Mouse (Mus musculus) intestine, postnatal 0 days (tissue): Measurements from ENCODE around the gene Gng3. TPM values are rescaled to one million over a fixed set of nuclear protein-coding genes. Genes with fewer than 3 reads are reported as not detected.
A peak's percentile ranks its signal among the peaks of the same experiment; 100 is the strongest.

Source experiments
- ATAC-seq: fragments of 200-750 bp; cut with Nextera tagmentation; 2 replicates; pipeline ENCODE4 v1.8.0; 2017; ENCODE audit warnings: mild to moderate bottlenecking, moderate TSS enrichment, moderate library complexity
- H3K27ac ChIP-seq: fragments of 300-500 bp; sonication (generic); 2 replicates; pipeline ENCODE4 v1.5.1; 2014; ENCODE audit warnings: mild to moderate bottlenecking, low read depth, low read length, moderate library complexity
- H3K27me3 ChIP-seq: fragments of 300-500 bp; sonication (generic); replicated peaks from 2 replicates; pipeline ENCODE4 v1.6.1; 2014; ENCODE audit warnings: low read length, mixed read lengths; ENCODE audit not compliant: control insufficient read depth, insufficient read depth
- H3K36me3 ChIP-seq: fragments of 300-500 bp; sonication (generic); 2 replicates; pipeline ENCODE4 v1.6.1; 2014; ENCODE audit warnings: mild to moderate bottlenecking, moderate library complexity; ENCODE audit not compliant: control insufficient read depth, insufficient read depth
- H3K4me1 ChIP-seq: fragments of 300-500 bp; sonication (generic); replicated peaks from 2 replicates; pipeline ENCODE4 v1.6.1; 2014; ENCODE audit warnings: antibody characterized with exemption, low read length, mixed read lengths; ENCODE audit not compliant: control insufficient read depth, insufficient read depth
- H3K4me2 ChIP-seq: fragments of 300-500 bp; sonication (generic); replicated peaks from 2 replicates; pipeline ENCODE4 v1.6.1; 2014; ENCODE audit warnings: low read depth, mild to moderate bottlenecking, moderate library complexity
- H3K4me3 ChIP-seq: fragments of 300-500 bp; sonication (generic); 2 replicates; pipeline ENCODE4 v1.5.1; 2014; ENCODE audit warnings: low read depth, low read length
- H3K9ac ChIP-seq: fragments of 300-500 bp; sonication (generic); 2 replicates; pipeline ENCODE4 v1.6.1; 2014; ENCODE audit warnings: mild to moderate bottlenecking, low read depth, low read length
- H3K9me3 ChIP-seq: fragments of 300-500 bp; sonication (generic); 2 replicates; pipeline ENCODE4 v1.6.1; 2016; ENCODE audit warnings: mixed run types; ENCODE audit not compliant: control insufficient read depth
- CTCF ChIP-seq: sonication (generic); IDR thresholded peaks from 2 replicates; pipeline ENCODE4 v1.5.1; 2016; ENCODE audit warnings: low read depth, mild to moderate bottlenecking, control low read depth, antibody characterized with exemption, moderate library complexity
- WGBS: fragments of 180-500 bp; shearing (Covaris S2); extraction: QIAGEN DNeasy Blood & Tissue Kit; methylation state at CpG from one replicate; pipeline ENCODE4 v1.1.7; 2014; 5-methylcytosine and 5-hydroxymethylcytosine counted together
- microRNA-seq: library from miRNA; unstranded; fragments of <30 nt; microRNA quantifications from one replicate; pipeline ENCODE4, GENCODE M21; 2016
- polyA plus RNA-seq: library from polyadenylated mRNA; unstranded; fragments of >200 nt; fragmentation: Nextera tagmentation; extraction: Ambion mirVana; gene quantifications from 2 replicates; pipeline ENCODE4 v1.2.1, GENCODE M21; 2015

The Gng3 gene
- polyA plus RNA-seq, 1 experiment from 2014 or later = 9.4 TPM

DNA sequence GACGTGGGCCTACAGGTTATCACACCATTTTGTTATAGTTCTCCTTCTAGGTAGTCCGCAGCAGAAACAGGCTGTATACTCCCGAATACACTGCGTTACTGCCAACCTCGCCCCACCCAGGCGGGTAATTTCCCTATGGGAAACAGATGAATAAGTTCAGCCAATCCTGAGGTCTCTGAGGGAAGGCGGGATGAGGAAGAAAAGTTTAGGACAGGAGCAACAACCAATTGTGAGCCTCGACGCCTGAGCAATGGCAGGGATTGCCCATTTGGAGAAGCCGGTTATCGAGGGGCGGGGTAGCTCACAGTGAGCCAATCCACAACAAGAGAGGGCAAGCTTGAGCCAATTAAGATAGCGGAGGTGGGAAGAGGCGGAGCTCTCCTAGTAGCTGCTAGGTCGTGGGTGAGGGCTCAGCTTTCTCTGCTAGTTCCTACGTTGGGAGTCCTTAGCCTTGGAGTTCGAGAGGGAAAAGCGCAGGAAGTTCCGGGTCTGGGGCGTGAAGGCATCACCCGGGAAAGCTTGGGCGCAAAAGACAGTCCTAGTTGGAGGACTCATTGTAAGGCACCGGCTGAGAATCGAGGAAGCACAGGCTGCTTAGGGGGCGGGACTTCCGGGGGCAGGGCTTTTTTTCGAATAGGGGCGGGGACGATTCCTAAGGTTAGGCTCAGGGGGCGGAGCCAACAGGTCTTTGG is 36.7 kb downstream of the Gng3 start, which contains the start of gene Zbtb3:
Zbtb3 (plus strand) TSS at position 426 of the 692 bp plus-strand sequence.
- H3K27me3 ChIP-seq = no peaks in the 10 kb centered on the region
- peak within 1 kb of the TSS; percentile 77 for H3K4me2 ChIP-seq
- H3K9ac ChIP-seq = no peak within 1 kb of the TSS
- H3K27ac ChIP-seq = peak within 1 kb of the TSS; percentile 63; the same call in 1 of the 2 replicates
- H3K9me3 ChIP-seq = no peaks in the 10 kb centered on the region
- H3K36me3 ChIP-seq = peaks cover 7% of the 10 kb centered on the region; the same call in 1 of the 2 replicates
- peak; percentile 98 for ATAC-seq
- H3K4me3 ChIP-seq = peak within 1 kb of the TSS; percentile 49
- under 1% methylated on average over 30 of the region's 30 CpGs for WGBS
- H3K4me1 ChIP-seq = 0 out of 2 replicates have a peak, but pooled peaks cover under 1% of the 10 kb centered on the region
- TF ChIP-seq CTCF = no peak

- Histone ChIP-seq H3K27ac (no peak overlapping the region), H3K4me2 (peak overlapping the region; percentile 81), H3K4me1 (0 out of 2 replicates have a peak, but pooled peaks cover 4% of the 10 kb centered on the region), H3K4me3 (peak overlapping the region; percentile 69), H3K9me3 (no peaks in the 10 kb centered on the region), H3K27me3 (no peaks in the 10 kb centered on the region), H3K36me3 (peaks cover 17% of the 10 kb centered on the region), H3K9ac (no peak overlapping the region)
- peak; percentile 21; the same call in 1 of the 2 replicates for TF ChIP-seq CTCF
- no peak for ATAC-seq
These were observed 40.1 kb downstream of the Gng3 start for GRCm38 (mm10) chr19:8798947-8799315.

GRCm38 (mm10) chr19:8798264-8798946 is 40.6 kb downstream of the Gng3 start, which contains the start of gene Polr2g:
Gene Polr2g (minus strand): TSS chr19:8798577.
- peak within 1 kb of the TSS; percentile 69 for H3K4me3 ChIP-seq
- peak within 1 kb of the TSS; percentile 81 for H3K4me2 ChIP-seq
- H3K27ac ChIP-seq = peak within 1 kb of the TSS; percentile 71
- ATAC-seq = peak; percentile 74
- no peaks in the 10 kb centered on the region for H3K9me3 ChIP-seq
- 1% methylated on average over 25 of the region's 25 CpGs for WGBS
- H3K27me3 ChIP-seq = no peaks in the 10 kb centered on the region
- TF ChIP-seq CTCF = no peak
- peak within 1 kb of the TSS; percentile 68 for H3K9ac ChIP-seq
- H3K4me1 ChIP-seq = 0 out of 2 replicates have a peak, but pooled peaks cover 4% of the 10 kb centered on the region
- H3K36me3 ChIP-seq = peaks cover 23% of the 10 kb centered on the region

GRCm38 (mm10) chr19:8790171-8790570 is 48.8 kb downstream of the Gng3 start:
- Histone ChIP-seq H3K4me1 (no peaks in the 10 kb centered on the region), H3K27me3 (no peaks in the 10 kb centered on the region), H3K27ac (no peak overlapping the region), H3K4me3 (no peak overlapping the region), H3K9me3 (no peaks in the 10 kb centered on the region), H3K9ac (no peak overlapping the region), H3K36me3 (peaks cover 26% of the 10 kb centered on the region), H3K4me2 (no peak overlapping the region)
- no peak for TF ChIP-seq CTCF
- 86% methylated on average over 7 of the region's 7 CpGs for WGBS
- ATAC-seq = no peak

DNA sequence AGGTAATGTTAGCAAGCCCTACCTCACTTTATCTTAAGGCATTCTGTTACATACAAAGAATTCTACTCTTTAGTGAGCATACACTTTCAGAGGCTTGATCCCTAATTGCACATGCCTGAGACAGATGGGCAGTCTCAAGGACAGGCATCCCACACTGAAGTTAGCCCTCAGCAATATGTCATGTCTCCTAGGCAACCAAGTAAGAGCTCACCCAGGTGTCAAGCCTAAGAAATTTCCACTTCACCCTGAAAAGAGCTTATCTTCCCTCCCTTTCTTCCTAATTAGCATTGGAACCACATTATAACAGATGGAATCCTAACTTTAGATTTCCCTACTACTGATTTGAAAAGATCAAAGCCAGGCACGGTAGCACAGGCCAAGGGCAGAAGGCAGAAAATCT is 49.8 kb downstream of the Gng3 start:
- Histone ChIP-seq H3K9ac (no peak overlapping the region), H3K9me3 (no peaks in the 10 kb centered on the region), H3K4me3 (no peak overlapping the region), H3K4me2 (no peak overlapping the region), H3K4me1 (no peaks in the 10 kb centered on the region), H3K27ac (no peak overlapping the region), H3K27me3 (no peaks in the 10 kb centered on the region), H3K36me3 (peaks cover 16% of the 10 kb centered on the region)
- WGBS = 61% methylated on average over 1 of the region's 1 CpGs
- TF ChIP-seq CTCF = no peak
- no peak for ATAC-seq

- Histone ChIP-seq H3K4me3 (no peak overlapping the region), H3K9me3 (no peaks in the 10 kb centered on the region), H3K27me3 (no peaks in the 10 kb centered on the region), H3K4me1 (no peaks in the 10 kb centered on the region), H3K4me2 (no peak overlapping the region), H3K36me3 (peaks cover 12% of the 10 kb centered on the region), H3K9ac (no peak overlapping the region), H3K27ac (no peak overlapping the region)
- ATAC-seq = no peak
- 38% methylated on average over 3 of the region's 3 CpGs for WGBS
- TF ChIP-seq CTCF = no peak
These were observed 50.5 kb downstream of the Gng3 start for GRCm38 (mm10) chr19:8788521-8788920.

Small RNA genes within 50 kb of the gene (microRNA-seq; reads per million reads assigned to microRNA genes)
- gene Mir5136 = not detected

Other genes with a start within 250 kb of the Gng3 start
- gene Slc22a8, start 247.9 kb downstream of the Gng3 start, polyA plus RNA-seq = 0.05 and 0.13 TPM in 2 replicates
- gene Slc22a6, start 221.2 kb downstream of the Gng3 start, polyA plus RNA-seq = 0.03 and 0.10 TPM in 2 replicates
- 0.78 and 0.98 TPM in 2 replicates for gene Chrm1, start 175.4 kb downstream of the Gng3 start, polyA plus RNA-seq
- 237 and 283 TPM in 2 replicates for gene Slc3a2, start 115.8 kb downstream of the Gng3 start, polyA plus RNA-seq
- 32.8 and 33.4 TPM in 2 replicates for gene Wdr74, start 103.4 kb downstream of the Gng3 start, polyA plus RNA-seq
- gene 1700092M07Rik, start 98.5 kb downstream of the Gng3 start, polyA plus RNA-seq = 0.50 and 0.56 TPM in 2 replicates
- 83.4 and 89.2 TPM in 2 replicates for gene Stx5a, start 97.8 kb downstream of the Gng3 start, polyA plus RNA-seq
- 54.5 and 57.2 TPM in 2 replicates for gene Nxf1, start 82.1 kb downstream of the Gng3 start, polyA plus RNA-seq
- gene Tmem223, start 68.2 kb downstream of the Gng3 start, polyA plus RNA-seq = 136 and 137 TPM in 2 replicates
- 93.5 and 97.4 TPM in 2 replicates for gene Tmem179b, start 64.7 kb downstream of the Gng3 start, polyA plus RNA-seq
- gene Taf6l, start 52.8 kb downstream of the Gng3 start, polyA plus RNA-seq = 12.0 and 13.2 TPM in 2 replicates
- gene Polr2g, start 40.6 kb downstream of the Gng3 start, polyA plus RNA-seq = 114 and 115 TPM in 2 replicates
- gene Zbtb3, start 36.6 kb downstream of the Gng3 start, polyA plus RNA-seq = 1.9 and 2.0 TPM in 2 replicates
- 18.2 and 19.9 TPM in 2 replicates for gene Ttc9c, start 19.9 kb downstream of the Gng3 start, polyA plus RNA-seq
- 5.4 and 6.0 TPM in 2 replicates for gene Hnrnpul2, start 19.2 kb downstream of the Gng3 start, polyA plus RNA-seq
- not detected in 2 replicates for gene AC129217.1, start 9.4 kb downstream of the Gng3 start, polyA plus RNA-seq
- 43.2 and 47.2 TPM in 2 replicates for gene Bscl2, start 1.7 kb downstream of the Gng3 start, polyA plus RNA-seq
- 2.2 TPM in 2 replicates for gene Lrrn4cl, start 11.6 kb upstream of the Gng3 start, polyA plus RNA-seq
- gene Ubxn1, start 32.3 kb upstream of the Gng3 start, polyA plus RNA-seq = 170 and 180 TPM in 2 replicates
- gene Uqcc3, start 41.7 kb upstream of the Gng3 start, polyA plus RNA-seq = 65.4 and 67.9 TPM in 2 replicates
- 44.1 and 44.6 TPM in 2 replicates for gene Lbhd1, start 44.5 kb upstream of the Gng3 start, polyA plus RNA-seq
- not detected in 2 replicates for gene Gm49403, start 44.7 kb upstream of the Gng3 start, polyA plus RNA-seq
- 54.5 and 55.6 TPM in 2 replicates for gene 1810009A15Rik, start 49.7 kb upstream of the Gng3 start, polyA plus RNA-seq
- not detected in 2 replicates for gene Gm49416, start 49.7 kb upstream of the Gng3 start, polyA plus RNA-seq
- gene Ints5, start 53.8 kb upstream of the Gng3 start, polyA plus RNA-seq = 14.5 and 16.1 TPM in 2 replicates
- 41.4 and 42.3 TPM in 2 replicates for gene Ganab, start 58.9 kb upstream of the Gng3 start, polyA plus RNA-seq
- gene B3gat3, start 81.2 kb upstream of the Gng3 start, polyA plus RNA-seq = 36.6 and 37.5 TPM in 2 replicates
- gene Rom1, start 90.2 kb upstream of the Gng3 start, polyA plus RNA-seq = 6.3 and 6.7 TPM in 2 replicates
- gene Eml3, start 90.4 kb upstream of the Gng3 start, polyA plus RNA-seq = 12.0 and 13.6 TPM in 2 replicates
- 53.1 and 54.1 TPM in 2 replicates for gene Mta2, start 102.7 kb upstream of the Gng3 start, polyA plus RNA-seq
- gene Tut1, start 114.7 kb upstream of the Gng3 start, polyA plus RNA-seq = 10.7 and 11.1 TPM in 2 replicates
- gene Eef1g, start 127.8 kb upstream of the Gng3 start, polyA plus RNA-seq = 164 and 168 TPM in 2 replicates
- 26.2 and 30.1 TPM in 2 replicates for gene Ahnak, start 150.1 kb upstream of the Gng3 start, polyA plus RNA-seq
- gene Scgb1a1, start 248.8 kb upstream of the Gng3 start, polyA plus RNA-seq = not detected in 2 replicates